Mouse (Mus musculus) layer of hippocampus, adult 6 months (tissue): ENCODE results near the gene Hcn1. TPM values are rescaled to one million over a fixed set of nuclear protein-coding genes. Genes with fewer than 3 reads are reported as not detected.

ENCODE experiments used
- long read RNA-seq, 2 experiments: library from polyadenylated mRNA; unstranded; transcript quantifications; one replicate each; pipeline ENCODE4 v2.0.0; 2019 to 2020
- polyA plus RNA-seq: library from polyadenylated mRNA; unstranded; fragments of <200 nt; fragmentation: Nextera tagmentation; gene quantifications from 2 replicates; pipeline ENCODE4 v1.2.3, GENCODE M21; 2021

Hcn1 gene
- 3.2 and 3.3 TPM in 2 replicates for polyA plus RNA-seq
- long read RNA-seq, experiment 1, full-length matches to known transcripts, result 3 of 17 reads
- long read RNA-seq, experiment 1, partial matches to known transcripts, result 0 of 17 reads
- long read RNA-seq, experiment 1, other reads (novel, unspliced or antisense), result 14 of 17 reads
- long read RNA-seq, experiment 2, full-length matches to known transcripts, result 3 of 17 reads
- long read RNA-seq, experiment 2, partial matches to known transcripts, result 0 of 17 reads
- long read RNA-seq, experiment 2, other reads (novel, unspliced or antisense), result 14 of 17 reads

DNA sequence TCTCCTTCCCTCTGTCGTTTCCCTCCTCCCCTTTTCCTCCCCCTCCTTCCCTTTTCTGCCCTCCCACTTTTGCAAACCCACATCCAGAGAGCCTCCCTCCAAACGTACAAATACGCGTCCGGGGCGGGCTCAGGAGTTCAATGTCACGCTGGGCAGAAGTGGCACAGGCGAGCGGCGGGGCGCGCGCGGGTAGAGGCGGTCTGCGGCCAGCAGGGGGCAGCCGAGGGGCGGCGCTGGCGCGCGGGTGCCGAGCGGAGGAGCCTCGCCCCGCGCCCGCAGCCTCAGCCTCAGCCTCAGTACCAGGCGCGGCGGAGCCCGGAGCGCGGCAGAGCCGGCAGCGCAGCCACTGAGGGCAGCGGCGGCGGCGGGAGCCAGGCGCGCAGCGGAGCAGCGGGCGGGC lies at the start of gene Hcn1:
Gene Hcn1, plus strand, starts transcription at position 140 of the 400 bp plus-strand sequence.

